Comparison of ENCODE assay signal across 14 mouse cellular contexts in the genomic region with DNA sequence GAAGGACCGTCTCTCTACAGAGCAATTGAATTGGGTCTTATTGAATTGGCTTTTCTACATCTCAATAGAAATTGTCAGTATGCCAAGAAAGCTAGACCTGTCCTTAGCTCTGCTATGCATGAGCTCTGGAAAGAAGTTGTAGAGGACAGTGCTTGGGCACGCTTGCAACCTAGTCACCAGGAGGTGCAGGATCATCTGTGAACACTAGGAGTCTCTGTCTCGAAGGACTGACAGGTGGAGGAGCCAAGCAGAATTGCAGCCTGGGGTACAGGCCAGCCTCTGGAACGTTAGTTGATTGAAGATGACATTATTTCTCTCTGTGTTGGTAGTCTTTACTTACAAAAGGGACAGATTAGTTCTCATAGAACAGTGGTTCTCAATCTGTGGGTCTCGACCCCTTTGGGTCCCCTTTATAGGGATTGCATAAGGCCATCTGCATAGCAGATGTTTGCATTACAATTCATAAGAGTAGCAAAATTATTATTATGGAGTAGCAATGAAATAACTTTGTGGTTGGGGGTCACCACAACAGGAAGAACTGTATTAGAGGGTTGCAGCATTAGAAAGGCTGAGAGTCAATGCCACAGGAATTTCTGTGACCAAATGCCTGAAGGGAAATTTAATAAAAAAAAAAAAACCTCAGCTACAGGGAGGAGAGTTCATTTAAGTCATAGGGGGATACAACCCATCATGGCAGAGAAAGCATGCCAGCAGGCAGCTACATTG.
DNase-seq lines count a peak whose midpoint lies in the region; ATAC-seq and TF ChIP-seq lines count a peak whose summit lies in the region.
"Had no signal": no experiment of that assay in that cellular context is flagged by ENCODE, and none has a peak within 500 bp of the region (broad histone marks: within the 10 kb centered on the region; RNA-seq: fewer than 3 reads in every experiment).

No protein-coding gene starts in this region.

- no peak overlapping the region for H3K9ac ChIP-seq in heart, adult 2 months (ENCODE audit: low read depth, low read length)
- H3K9ac ChIP-seq in midbrain, postnatal 0 days (replicated peaks; ENCODE audit: low read length, poor library complexity, severe bottlenecking), result no peak overlapping the region
- no peak overlapping the region for H3K9ac ChIP-seq in stomach, postnatal 0 days (ENCODE audit: low read length)
- H3K9ac ChIP-seq in midbrain, embryonic 15.5 days, result no peak overlapping the region
- H3K9ac ChIP-seq: forebrain, embryonic 12.5 days; lung, embryonic 15.5 days had no signal

- no peak for DNase-seq in heart, adult 2 months
- DNase-seq in heart, adult 9 months (ENCODE audit: low spot score in 2 of 2), result no peak
- no peak for DNase-seq in midbrain, postnatal 0 days (ENCODE audit: low spot score)
- no peak for DNase-seq in midbrain, embryonic 10.5 days (ENCODE audit: low spot score)
- peak; percentile 60 for DNase-seq in ZHBTc4 (ENCODE audit: low read depth, low spot score)
- no peak for DNase-seq in stomach, postnatal 0 days (ENCODE audit: low spot score)
- DNase-seq in kidney, postnatal 4 days, result no peak
- DNase-seq: heart, adult 18-20 months; layer of hippocampus, adult 9-11 months; thymus, postnatal 14 days had no signal

- no peak overlapping the region for H3K4me3 ChIP-seq in heart, adult 2 months
- H3K4me3 ChIP-seq in midbrain, postnatal 0 days (ENCODE audit: low read depth, low read length), result no peak overlapping the region
- H3K4me3 ChIP-seq in midbrain, embryonic 10.5 days, result no peak overlapping the region
- H3K4me3 ChIP-seq in stomach, postnatal 0 days (ENCODE audit: low read depth, low read length), result no peak overlapping the region
- no peak overlapping the region for H3K4me3 ChIP-seq in midbrain, embryonic 15.5 days
- H3K4me3 ChIP-seq: forebrain, embryonic 12.5 days; lung, embryonic 15.5 days had no signal

- no peak overlapping the region for H3K4me2 ChIP-seq in midbrain, postnatal 0 days (ENCODE audit: low read depth, low read length, poor library complexity, severe bottlenecking)
- no peak overlapping the region for H3K4me2 ChIP-seq in stomach, postnatal 0 days (replicated peaks; ENCODE audit: low read depth)
- H3K4me2 ChIP-seq in midbrain, embryonic 15.5 days, result no peak overlapping the region
- H3K4me2 ChIP-seq: forebrain, embryonic 12.5 days; lung, embryonic 15.5 days had no signal

- no peak for TF ChIP-seq POLR2A in heart, adult 2 months (IDR thresholded peaks at IDR 0.05; ENCODE audit: insufficient read depth, low read depth, low read length)

- TF ChIP-seq EP300 in heart, adult 2 months (IDR thresholded peaks at IDR 0.05; ENCODE audit: insufficient read depth, low read depth, low read length), result no peak
- no peak for TF ChIP-seq EP300 in stomach, postnatal 0 days (optimal IDR thresholded peaks at IDR 0.05)

- no peak overlapping the region for H3K27ac ChIP-seq in heart, adult 2 months
- H3K27ac ChIP-seq in midbrain, postnatal 0 days (ENCODE audit: low read depth, low read length), result no peak overlapping the region
- H3K27ac ChIP-seq in midbrain, embryonic 10.5 days (replicated peaks), result no peak overlapping the region
- H3K27ac ChIP-seq in stomach, postnatal 0 days (replicated peaks), result no peak overlapping the region
- H3K27ac ChIP-seq in midbrain, embryonic 15.5 days, result no peak overlapping the region
- H3K27ac ChIP-seq: forebrain, embryonic 12.5 days; lung, embryonic 15.5 days had no signal

- no peaks in the 10 kb centered on the region for H3K27me3 ChIP-seq in heart, adult 2 months (ENCODE audit: control insufficient read depth, insufficient read depth, low read length)
- no peaks in the 10 kb centered on the region for H3K27me3 ChIP-seq in midbrain, postnatal 0 days (ENCODE audit: insufficient read depth, low read length)
- no peaks in the 10 kb centered on the region for H3K27me3 ChIP-seq in midbrain, embryonic 10.5 days (ENCODE audit: low read depth, poor library complexity, severe bottlenecking)
- no peaks in the 10 kb centered on the region for H3K27me3 ChIP-seq in stomach, postnatal 0 days (ENCODE audit: control insufficient read depth, insufficient read depth, low read length)
- no peaks in the 10 kb centered on the region for H3K27me3 ChIP-seq in midbrain, embryonic 15.5 days (replicated peaks)
- H3K27me3 ChIP-seq: forebrain, embryonic 12.5 days; lung, embryonic 15.5 days had no signal

- no peaks in the 10 kb centered on the region for H3K4me1 ChIP-seq in heart, adult 2 months (ENCODE audit: control insufficient read depth, insufficient read depth, low read length)
- H3K4me1 ChIP-seq in midbrain, postnatal 0 days (ENCODE audit: insufficient read depth, low read length), result no peaks in the 10 kb centered on the region
- H3K4me1 ChIP-seq in midbrain, embryonic 10.5 days, result no peaks in the 10 kb centered on the region
- H3K4me1 ChIP-seq in stomach, postnatal 0 days (replicated peaks; ENCODE audit: control insufficient read depth, insufficient read depth), result no peaks in the 10 kb centered on the region
- H3K4me1 ChIP-seq in midbrain, embryonic 15.5 days, result no peaks in the 10 kb centered on the region
- H3K4me1 ChIP-seq: forebrain, embryonic 12.5 days; lung, embryonic 15.5 days had no signal

- intact Hi-C loops in heart, adult 2 months (cut with DNase I), result no loop called here

- ATAC-seq in midbrain, postnatal 0 days (ENCODE audit: low FRiP score), result no peak
- ATAC-seq in stomach, postnatal 0 days (ENCODE audit: low FRiP score, low TSS enrichment), result no peak
- no peak for ATAC-seq in midbrain, embryonic 15.5 days (replicated peaks)
- ATAC-seq: inflammation-experienced regulatory T-cells, adult 6 months had no signal

- 74% methylated on average over 5 of the region's 5 CpGs for WGBS in heart, adult 2 months
- 57% methylated on average over 5 of the region's 5 CpGs for WGBS in midbrain, postnatal 0 days
- whole genome bisulfite sequencing in midbrain, embryonic 10.5 days, result 66% methylated on average over 5 of the region's 5 CpGs
- 59% methylated on average over 5 of the region's 5 CpGs for WGBS in stomach, postnatal 0 days
- 58% methylated on average over 5 of the region's 5 CpGs for WGBS in midbrain, embryonic 15.5 days

- peak; percentile 50 for TF ChIP-seq CTCF in heart, adult 2 months (IDR thresholded peaks at IDR 0.05)
- peak; percentile 51 for TF ChIP-seq CTCF in midbrain, postnatal 0 days (IDR thresholded peaks at IDR 0.05)
- peak; percentile 55 for TF ChIP-seq CTCF in stomach, postnatal 0 days (IDR thresholded peaks at IDR 0.05; ENCODE audit: low read depth)

- peaks cover 2% of the 10 kb centered on the region; the same call in 1 of the 2 replicates for H3K79me2 ChIP-seq in heart, adult 2 months (replicated peaks; ENCODE audit: control insufficient read depth, insufficient read depth, low read length)

- H3K9me3 ChIP-seq in midbrain, postnatal 0 days (ENCODE audit: low read length), result no peaks in the 10 kb centered on the region
- no peaks in the 10 kb centered on the region for H3K9me3 ChIP-seq in midbrain, embryonic 10.5 days (replicated peaks)
- H3K9me3 ChIP-seq in stomach, postnatal 0 days (ENCODE audit: control insufficient read depth, low read length), result no peaks in the 10 kb centered on the region
- no peaks in the 10 kb centered on the region for H3K9me3 ChIP-seq in midbrain, embryonic 15.5 days
- H3K9me3 ChIP-seq: forebrain, embryonic 12.5 days; lung, embryonic 15.5 days had no signal

- no peaks in the 10 kb centered on the region for H3K36me3 ChIP-seq in heart, adult 2 months (ENCODE audit: control insufficient read depth, insufficient read depth, low read length)
- no peaks in the 10 kb centered on the region for H3K36me3 ChIP-seq in midbrain, postnatal 0 days (ENCODE audit: insufficient read depth, low read length)
- H3K36me3 ChIP-seq in midbrain, embryonic 10.5 days, result no peaks in the 10 kb centered on the region
- H3K36me3 ChIP-seq in stomach, postnatal 0 days (ENCODE audit: control insufficient read depth, insufficient read depth, low read length), result no peaks in the 10 kb centered on the region
- peaks cover 5% of the 10 kb centered on the region; the same call in 1 of the 2 replicates for H3K36me3 ChIP-seq in midbrain, embryonic 15.5 days (replicated peaks)
- H3K36me3 ChIP-seq: lung, embryonic 15.5 days had no signal
